Mouse (Mus musculus) left cerebral cortex, adult 11 months (tissue): ENCODE data around the gene 1700018B08Rik.

Experiments used
- DNase-seq: peaks from one replicate; pipeline ENCODE4 v3.0.0; 2022; ENCODE audit warnings: low spot score

The 1700018B08Rik gene

GRCm38 (mm10) chr8:121497621-121498020 lies 46.5 kb downstream of the 1700018B08Rik start:
- DNase-seq = no peak

DNA sequence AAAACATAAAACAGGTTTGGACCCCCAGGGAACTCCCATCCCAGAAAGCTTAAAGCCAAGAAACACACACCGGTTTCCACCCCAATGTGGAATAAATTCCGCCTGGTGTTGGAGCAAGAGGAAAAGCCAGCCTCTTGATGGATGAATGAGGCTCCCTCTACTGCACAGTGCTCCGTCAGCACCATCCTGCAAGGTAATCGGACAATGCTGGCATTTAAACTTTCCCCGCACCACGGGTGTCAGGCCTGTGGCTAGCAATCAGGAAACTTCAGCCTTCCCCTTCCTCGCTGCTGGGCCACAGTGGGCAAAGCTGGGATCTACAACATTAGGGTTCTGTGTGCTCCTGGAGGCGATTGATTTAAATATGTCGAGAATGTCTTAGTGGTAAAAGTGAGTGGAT lies 52.5 kb downstream of the 1700018B08Rik start:
- DNase-seq = no peak

GRCm38 (mm10) chr8:121484072-121484782 lies 59.9 kb downstream of the 1700018B08Rik start:
- DNase-seq = no peak
